Mouse (Mus musculus) liver, adult 2 months (tissue): Measurements from ENCODE around the gene Dpysl5.

Experiments
- CTCF ChIP-seq: fragments of 200-500 bp; IDR thresholded peaks from 2 replicates; pipeline ENCODE4 v1.5.1; 2011; ENCODE audit warnings: low read depth, low read length, control low read depth
- POLR2A ChIP-seq: fragments of 200-500 bp; IDR thresholded peaks from 2 replicates; pipeline ENCODE4 v1.6.1; 2011; ENCODE audit warnings: low read length, control low read depth; ENCODE audit not compliant: insufficient read depth; ENCODE audit errors: extremely low read depth

- TF ChIP-seq POLR2A (no peak), CTCF (no peak)
Measured at GRCm38 (mm10) chr5:30802724-30803467, 91.5 kb downstream of the Dpysl5 start.
